Mouse (Mus musculus) heart, embryonic 14.5 days (tissue): ENCODE data around the gene Ascc2. TPM values are rescaled to one million over a fixed set of nuclear protein-coding genes. Genes with fewer than 3 reads are reported as not detected.

Experiments
- ATAC-seq: fragments of 200-750 bp; cut with Nextera tagmentation; 2 replicates; pipeline ENCODE4 v1.8.0; 2017; ENCODE audit warnings: low read depth, moderate TSS enrichment; ENCODE audit not compliant: insufficient number of reproducible peaks, insufficient read depth, low FRiP score
- H3K27ac ChIP-seq, 2 experiments: fragments of 200-500 bp in 1 of 2; fragments of 300-500 bp in 1 of 2; sonication (generic) in 1 of 2; replicated peaks in 1 of 2; 2 replicates each; pipeline ENCODE4 v1.5.1; 2012 to 2014; ENCODE audit warnings: low read depth in 2 of 2, low read length in 2 of 2, control low read depth in 1 of 2, mild to moderate bottlenecking in 1 of 2, mixed read lengths in 1 of 2; ENCODE audit not compliant: control insufficient read depth in 1 of 2, insufficient read depth in 1 of 2
- H3K27me3 ChIP-seq: fragments of 300-500 bp; sonication (generic); 2 replicates; pipeline ENCODE4 v1.6.1; 2014; ENCODE audit warnings: mild to moderate bottlenecking, low read length, control low read depth; ENCODE audit not compliant: control insufficient read depth, insufficient read depth
- H3K36me3 ChIP-seq: fragments of 300-500 bp; sonication (generic); 2 replicates; pipeline ENCODE4 v1.6.1; 2014; ENCODE audit warnings: mild to moderate bottlenecking, control low read depth, low read length, mixed read lengths; ENCODE audit not compliant: control insufficient read depth, insufficient read depth
- H3K4me1 ChIP-seq, 2 experiments: fragments of 200-500 bp in 1 of 2; fragments of 300-500 bp in 1 of 2; sonication (generic) in 1 of 2; 2 replicates each; pipeline ENCODE4 v1.6.1; 2012 to 2014; ENCODE audit warnings: low read length in 2 of 2, control low read depth in 1 of 2, mixed read lengths in 1 of 2; ENCODE audit not compliant: control insufficient read depth in 2 of 2, insufficient read depth in 2 of 2
- H3K4me2 ChIP-seq: fragments of 300-500 bp; sonication (generic); 2 replicates; pipeline ENCODE4 v1.6.1; 2014; ENCODE audit warnings: mild to moderate bottlenecking, low read length
- H3K4me3 ChIP-seq, 2 experiments: fragments of 200-500 bp in 1 of 2; fragments of 300-500 bp in 1 of 2; sonication (generic) in 1 of 2; 2 replicates each; pipeline ENCODE4 v1.5.1; 2012 to 2014; ENCODE audit warnings: low read length in 2 of 2, mild to moderate bottlenecking in 2 of 2, control low read depth in 1 of 2, low read depth in 1 of 2, moderate library complexity in 1 of 2; ENCODE audit not compliant: control insufficient read depth in 1 of 2, insufficient read depth in 1 of 2
- H3K9ac ChIP-seq: fragments of 300-500 bp; sonication (generic); 2 replicates; pipeline ENCODE4 v1.6.1; 2014; ENCODE audit warnings: mild to moderate bottlenecking, low read length
- H3K9me3 ChIP-seq: fragments of 300-500 bp; sonication (generic); 2 replicates; pipeline ENCODE4 v1.6.1; 2016; ENCODE audit warnings: low read length, control low read depth; ENCODE audit not compliant: control insufficient read depth
- WGBS: fragments of 180-500 bp; shearing (Covaris S2); extraction: QIAGEN DNeasy Blood & Tissue Kit; methylation state at CpG from one replicate; pipeline ENCODE4 v1.1.7; 2014; 5-methylcytosine and 5-hydroxymethylcytosine counted together
- polyA plus RNA-seq: library from polyadenylated mRNA; unstranded; fragments of >200 nt; fragmentation: Nextera tagmentation; extraction: Ambion mirVana; gene quantifications from 2 replicates; pipeline ENCODE4 v1.2.1, GENCODE M21; 2014

Gene Ascc2
- 19.0 and 22.0 TPM in 2 replicates for polyA plus RNA-seq

DNA sequence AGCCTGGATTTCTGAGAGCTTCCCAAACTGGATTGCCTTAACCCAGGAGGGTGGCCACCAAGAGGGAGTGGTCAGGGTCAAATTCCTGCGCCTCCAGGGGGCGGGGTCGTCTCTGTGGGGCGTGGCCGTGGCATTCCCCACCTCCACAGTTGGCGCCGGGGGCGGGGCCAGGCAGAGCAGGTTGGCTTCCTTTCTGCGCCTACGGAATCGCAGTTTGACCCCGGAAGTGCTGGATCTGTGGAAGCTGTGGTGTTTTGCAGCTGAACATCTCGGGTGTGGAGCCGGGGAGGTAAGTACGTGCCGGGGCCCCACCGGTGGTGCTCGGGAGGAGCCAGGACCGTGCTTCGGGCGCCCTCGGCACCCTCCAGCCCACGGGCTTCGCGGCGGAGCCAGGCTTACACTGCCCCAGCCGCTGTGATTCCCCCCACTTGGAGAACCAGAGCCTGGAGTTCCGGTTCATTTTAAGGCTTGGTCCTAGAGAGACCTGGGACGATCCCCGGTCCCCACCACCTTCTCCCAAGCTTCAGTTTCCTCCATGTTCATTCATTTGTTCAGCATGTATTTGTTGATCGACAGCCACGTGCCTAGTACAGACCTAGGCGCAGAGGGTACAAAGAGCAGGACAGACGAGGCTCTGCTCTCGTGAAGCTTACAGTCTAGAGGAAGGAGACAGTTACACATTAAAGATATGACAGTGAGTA lies at the start of gene Ascc2:
Ascc2 (plus strand) TSS at position 214 of the 701 bp plus-strand sequence.
- under 1% methylated on average over 33 of the region's 35 CpGs for WGBS
- Histone ChIP-seq H3K9ac (peak within 1 kb of the TSS; percentile 82), H3K36me3 (peaks cover 7% of the 10 kb centered on the region; the same call in 1 of the 2 replicates), H3K4me3 (peak within 1 kb of the TSS; percentile 83 to 88), H3K9me3 (no peaks in the 10 kb centered on the region), H3K4me2 (peak within 1 kb of the TSS; percentile 90), H3K4me1 (peaks cover 0 to 15% of the 10 kb centered on the region in 2 experiments; a peak in 2 of 4 replicates), H3K27me3 (no peaks in the 10 kb centered on the region), H3K27ac (peak within 1 kb of the TSS; percentile 46 to 65)
- peak; percentile 88 for ATAC-seq

DNA sequence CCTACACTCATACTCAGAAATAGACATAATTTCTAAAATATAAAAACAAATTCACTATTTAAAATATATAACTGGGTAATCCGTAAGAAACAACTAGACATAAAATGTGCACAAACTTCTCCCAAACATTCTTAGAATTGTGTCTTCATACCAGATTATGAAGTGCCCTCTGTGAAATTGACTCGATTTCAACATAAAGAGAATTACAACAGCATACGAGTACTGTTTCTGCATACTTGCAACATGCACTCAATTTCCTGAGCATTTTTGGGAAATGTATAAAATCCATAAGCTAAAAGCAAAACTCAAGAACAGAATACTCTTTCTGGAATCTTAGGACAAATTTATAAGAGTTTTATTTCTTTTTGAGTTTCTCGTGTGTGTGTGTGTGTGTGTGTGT lies 45.7 kb upstream of the Ascc2 start:
- peaks cover 8% of the 10 kb centered on the region; the same call in 1 of the 2 replicates for H3K36me3 ChIP-seq
- H3K9me3 ChIP-seq, result no peaks in the 10 kb centered on the region
- H3K27me3 ChIP-seq, result no peaks in the 10 kb centered on the region
- H3K4me1 ChIP-seq, result peaks cover 2 to 30% of the 10 kb centered on the region in 2 experiments; a peak in 3 of 4 replicates
- no peak overlapping the region for H3K27ac ChIP-seq
- no peak overlapping the region for H3K4me2 ChIP-seq
- H3K9ac ChIP-seq, result no peak overlapping the region
- no peak overlapping the region for H3K4me3 ChIP-seq
- no peak for ATAC-seq
- WGBS, result 81% methylated on average over 4 of the region's 4 CpGs

GRCm38 (mm10) chr11:4593491-4593848 lies 44.1 kb upstream of the Ascc2 start:
- Histone ChIP-seq H3K36me3 (no peaks in the 10 kb centered on the region), H3K9me3 (no peaks in the 10 kb centered on the region), H3K4me2 (peak overlapping the region; percentile 71), H3K4me1 (peaks cover 2 to 30% of the 10 kb centered on the region in 2 experiments; a peak in 3 of 4 replicates), H3K27ac (peak overlapping the region in 1 of 2 experiments; percentile 94; a peak in 1 of 4 replicates), H3K4me3 (peak overlapping the region; percentile 31 to 84; a peak in 3 of 4 replicates), H3K9ac (peak overlapping the region; percentile 98), H3K27me3 (no peaks in the 10 kb centered on the region)
- WGBS, result 30% methylated on average over 5 of the region's 5 CpGs
- no peak for ATAC-seq

DNA sequence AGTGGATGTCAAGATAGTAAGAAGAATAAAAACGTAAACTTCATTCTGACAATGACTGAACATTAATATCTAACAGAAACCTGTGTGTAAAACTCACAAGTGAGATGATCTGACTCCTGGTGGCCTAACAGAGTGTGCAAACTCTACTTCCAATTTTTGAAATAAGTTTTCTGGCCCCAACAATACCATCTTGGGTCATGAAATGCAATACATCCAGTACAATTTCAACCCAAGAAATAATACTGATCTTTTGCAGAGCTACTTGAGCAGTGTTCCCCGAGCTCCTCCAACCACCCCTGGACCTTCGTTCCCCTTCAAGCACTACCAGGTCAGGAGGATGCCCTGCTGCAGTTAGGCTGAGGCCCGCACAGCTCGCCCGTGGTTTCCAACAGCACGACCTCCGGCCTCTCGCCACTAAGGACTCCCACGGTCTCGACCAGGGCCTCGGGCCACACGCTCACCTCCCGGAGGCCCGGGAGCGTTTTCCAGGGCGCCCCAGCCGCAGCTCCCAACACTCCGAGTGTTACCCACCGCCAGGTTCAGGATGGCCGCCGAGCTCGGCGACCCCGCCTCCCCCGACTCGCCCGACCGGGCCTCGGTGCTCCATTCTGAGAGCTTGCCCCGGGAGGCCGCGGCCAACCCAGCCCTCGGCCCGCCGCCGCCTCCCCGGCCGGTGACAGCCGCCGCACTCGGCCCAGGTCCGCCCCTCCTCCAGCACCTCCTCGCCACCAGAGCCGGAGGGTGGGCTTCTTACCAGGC lies 43.5 kb upstream of the Ascc2 start:
- H3K27ac ChIP-seq, result peak overlapping the region; percentile 76 to 94

DNA sequence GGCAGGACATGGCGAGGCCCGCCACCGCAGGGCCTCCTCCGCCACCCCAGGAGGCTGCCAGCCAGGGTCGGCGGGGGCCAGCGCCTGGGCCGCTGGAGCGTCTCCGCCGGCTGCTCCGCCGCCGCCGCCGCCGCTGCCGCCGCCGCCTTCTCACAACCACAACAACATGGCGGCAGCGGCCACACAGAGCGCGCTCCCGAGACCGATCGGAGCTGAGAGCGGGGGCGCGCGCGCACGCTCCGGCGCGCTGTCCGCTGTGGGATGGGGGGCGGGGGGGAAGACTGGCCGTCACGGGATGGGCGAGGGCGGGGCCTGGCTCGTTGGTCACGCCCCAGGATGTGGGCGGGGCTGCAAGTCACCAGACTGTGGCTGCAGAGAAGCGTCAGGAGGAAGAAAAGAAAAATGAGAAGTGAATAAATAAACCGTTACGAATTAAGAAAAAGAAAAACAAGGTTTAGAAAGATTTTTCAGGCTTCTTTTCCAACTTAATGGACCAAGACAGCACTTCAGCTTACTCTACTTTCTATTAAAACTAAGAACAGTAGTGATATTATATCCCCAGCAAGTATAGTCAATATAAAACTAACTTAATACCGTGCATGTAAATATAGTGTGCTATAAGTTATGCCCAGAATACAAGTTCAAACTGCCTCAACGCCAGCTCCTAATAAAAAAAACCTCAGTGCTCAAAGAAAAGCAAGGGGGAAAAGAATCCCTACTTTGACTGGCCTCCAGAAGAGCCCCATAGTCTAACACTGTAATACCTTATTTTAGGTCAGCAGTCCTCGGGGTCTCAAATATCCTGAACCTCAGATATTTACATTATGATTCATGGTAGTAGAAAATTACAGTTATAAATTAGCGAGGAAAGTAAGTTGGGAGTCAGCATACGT lies 42.7 kb upstream of the Ascc2 start, which contains the start of gene Mtmr3:
Mtmr3 (minus strand) TSS at position 256 of the 893 bp plus-strand sequence.
- peak within 1 kb of the TSS; percentile 76 to 94 for H3K27ac ChIP-seq
- 5% methylated on average over 53 of the region's 53 CpGs for WGBS
- peak; percentile 95 for ATAC-seq

More for the DNA sequence above, 43.5 kb upstream of the Ascc2 start:
- peaks cover 2 to 30% of the 10 kb centered on the region in 2 experiments; a peak in 3 of 4 replicates for H3K4me1 ChIP-seq
- H3K4me3 ChIP-seq, result peak overlapping the region; percentile 84 to 92
- H3K4me2 ChIP-seq, result peak overlapping the region; percentile 71
- no peaks in the 10 kb centered on the region for H3K36me3 ChIP-seq
- ATAC-seq, result peak; percentile 88
- H3K9me3 ChIP-seq, result no peaks in the 10 kb centered on the region
- H3K27me3 ChIP-seq, result no peaks in the 10 kb centered on the region
- WGBS, result under 1% methylated on average over 44 of the region's 45 CpGs
- H3K9ac ChIP-seq, result peak overlapping the region; percentile 98

DNA sequence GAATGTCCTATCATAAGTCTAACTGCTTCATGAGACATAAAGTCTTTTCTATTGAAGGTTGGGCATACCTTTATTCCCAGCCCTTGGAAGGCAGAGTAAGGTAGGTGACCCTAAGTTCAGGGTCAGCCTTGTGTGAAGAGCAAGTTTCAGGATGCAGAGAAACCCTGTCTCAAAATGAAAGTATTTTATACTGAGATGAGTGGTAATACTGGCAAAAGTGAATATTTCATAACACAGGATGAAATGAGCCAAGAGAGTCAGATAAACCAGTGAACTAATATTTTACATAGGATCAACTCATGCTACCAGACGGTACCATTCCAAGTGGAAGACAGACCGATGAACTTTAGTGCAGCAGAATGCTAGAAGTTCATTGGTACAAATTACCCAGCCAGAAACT lies 39.1 kb upstream of the Ascc2 start:
- WGBS, result 97% methylated on average over 2 of the region's 2 CpGs
- no peak for ATAC-seq
- Histone ChIP-seq H3K27me3 (no peaks in the 10 kb centered on the region), H3K4me1 (peaks cover 8 to 15% of the 10 kb centered on the region in 2 experiments), H3K9ac (no peak overlapping the region), H3K36me3 (no peaks in the 10 kb centered on the region), H3K27ac (no peak overlapping the region), H3K9me3 (no peaks in the 10 kb centered on the region), H3K4me3 (no peak overlapping the region), H3K4me2 (no peak overlapping the region)

More for the DNA sequence above, 42.7 kb upstream of the Ascc2 start, which contains the start of gene Mtmr3:
- Histone ChIP-seq H3K4me2 (peak within 1 kb of the TSS; percentile 71), H3K4me1 (peaks cover 2 to 30% of the 10 kb centered on the region in 2 experiments; a peak in 3 of 4 replicates), H3K9me3 (no peaks in the 10 kb centered on the region), H3K27me3 (no peaks in the 10 kb centered on the region), H3K4me3 (peak within 1 kb of the TSS; percentile 84 to 92), H3K9ac (peak within 1 kb of the TSS; percentile 98), H3K36me3 (no peaks in the 10 kb centered on the region)

DNA sequence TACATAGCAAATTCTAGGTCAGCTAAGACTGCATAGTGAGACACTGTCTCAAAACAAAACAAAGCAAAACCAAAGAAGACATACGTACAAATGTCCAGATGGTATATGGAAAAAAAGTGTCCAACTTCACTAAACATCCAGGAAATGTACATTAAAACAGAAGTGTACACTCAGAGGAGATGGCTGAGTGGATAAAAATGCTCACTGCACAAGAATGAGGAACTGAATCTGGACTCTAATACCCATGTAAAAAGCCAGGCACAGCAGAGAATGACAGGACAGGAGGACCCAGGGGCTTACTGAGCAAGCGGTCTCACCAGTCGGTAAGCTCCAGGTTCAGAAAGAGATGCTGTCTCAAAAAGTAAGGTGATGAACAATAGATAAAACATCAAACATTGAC lies 37.6 kb upstream of the Ascc2 start:
- Histone ChIP-seq H3K4me1 (peaks cover 10 to 29% of the 10 kb centered on the region in 2 experiments), H3K36me3 (no peaks in the 10 kb centered on the region), H3K9ac (no peak overlapping the region), H3K27ac (no peak overlapping the region), H3K27me3 (no peaks in the 10 kb centered on the region), H3K9me3 (no peaks in the 10 kb centered on the region), H3K4me2 (no peak overlapping the region), H3K4me3 (no peak overlapping the region)
- 81% methylated on average over 3 of the region's 3 CpGs for WGBS
- no peak for ATAC-seq
